Mouse (Mus musculus): ENCODE results near the gene Xylt1.

The Xylt1 gene

GRCm38 (mm10) chr7:117435091-117435490, 54.3 kb downstream of the Xylt1 start:
- DNase-seq (ENCODE audit: low spot score in 2 of 2) = no peak

GRCm38 (mm10) chr7:117435730-117436441, 55.1 kb downstream of the Xylt1 start:
- no peak for DNase-seq (ENCODE audit: low spot score in 2 of 2)

DNA sequence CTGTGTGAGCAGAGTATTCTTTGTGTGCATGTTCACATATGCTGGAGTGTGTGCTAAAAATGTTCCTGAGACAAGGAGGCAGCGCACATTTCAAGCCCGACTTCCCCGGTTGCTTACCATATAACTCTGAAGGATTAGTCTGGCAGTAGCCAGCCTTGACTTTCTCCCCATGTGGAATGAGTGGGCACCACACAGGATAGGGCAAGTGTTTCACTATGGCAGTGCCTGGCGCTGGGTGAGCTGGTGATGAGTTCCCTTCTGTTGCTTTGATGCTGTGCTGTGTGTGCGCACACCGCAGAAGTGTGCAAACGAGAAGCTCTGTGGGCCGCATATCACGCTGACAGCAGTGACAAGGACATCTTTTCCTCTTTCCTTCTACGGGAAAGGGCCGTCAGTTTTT, 56.1 kb downstream of the Xylt1 start:
- DNase-seq (ENCODE audit: low spot score in 2 of 2) = no peak

GRCm38 (mm10) chr7:117440994-117441393, 60.2 kb downstream of the Xylt1 start:
- DNase-seq (ENCODE audit: low spot score in 2 of 2) = no peak

- DNase-seq (ENCODE audit: low spot score in 2 of 2) = no peak
Measured at GRCm38 (mm10) chr7:117442639-117443038, 61.9 kb downstream of the Xylt1 start.

DNA sequence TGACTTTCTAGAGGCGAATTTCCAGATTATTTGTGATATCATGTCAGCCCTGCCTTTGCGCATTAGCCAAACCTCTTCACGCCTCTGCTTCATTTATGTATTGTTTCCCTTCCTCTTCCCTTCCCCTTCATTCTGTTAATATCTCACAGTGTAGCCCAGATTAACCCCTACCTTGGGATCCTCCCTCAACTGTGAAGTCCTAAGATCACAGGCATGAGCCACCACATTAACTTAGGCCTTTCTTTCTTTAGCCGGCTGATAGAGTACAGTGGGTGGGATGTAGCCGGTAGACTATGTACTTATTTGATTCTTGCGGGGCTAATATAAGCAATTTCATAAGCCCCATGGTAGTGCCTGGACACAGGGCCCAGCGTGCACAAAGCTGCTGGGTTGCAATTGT, 62.4 kb downstream of the Xylt1 start:
- no peak for DNase-seq (ENCODE audit: low spot score in 2 of 2)

DNA sequence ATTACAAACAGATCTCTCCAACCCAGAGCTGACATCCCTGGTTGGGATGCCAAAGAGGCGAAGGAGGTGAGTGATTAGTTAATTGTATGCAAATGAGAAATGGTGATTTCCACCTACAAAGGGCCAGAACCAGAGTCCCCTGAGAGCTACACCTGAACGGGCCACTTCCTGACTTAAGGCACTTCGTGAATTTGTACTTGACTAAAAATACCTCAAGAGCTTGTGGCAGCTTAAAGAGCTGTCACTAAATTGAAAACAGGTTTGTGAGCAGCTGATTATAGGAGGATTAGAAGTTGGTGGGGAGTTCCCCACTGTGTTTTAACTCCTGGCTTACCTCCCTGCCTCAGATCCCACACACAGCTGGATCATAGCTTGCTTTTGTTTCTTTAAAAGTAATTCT, 64.7 kb downstream of the Xylt1 start:
- peak in 1 of 2 experiments; percentile 60 for DNase-seq (ENCODE audit: low spot score in 2 of 2)

DNA sequence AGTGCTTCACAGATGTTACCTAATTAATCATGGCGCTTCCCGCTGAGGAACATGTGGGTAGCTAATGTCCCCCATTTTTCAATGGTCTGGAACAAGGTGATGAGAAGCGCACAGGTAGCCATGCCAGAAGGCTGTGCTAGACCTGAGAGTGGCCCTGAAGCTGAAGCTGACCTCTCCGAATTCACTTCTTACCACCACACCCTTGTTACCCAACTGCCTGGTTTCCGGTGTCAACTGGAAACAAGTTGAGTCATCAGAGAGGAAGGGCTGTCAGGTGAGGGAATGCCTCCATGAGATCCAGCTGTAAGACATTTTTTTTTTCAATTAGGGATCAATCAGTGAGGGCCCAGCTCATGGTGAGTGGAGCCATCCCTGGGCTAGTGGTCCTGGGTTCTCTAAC, 68.8 kb downstream of the Xylt1 start:
- DNase-seq (ENCODE audit: low spot score in 2 of 2) = no peak

- no peak for DNase-seq (ENCODE audit: low spot score in 2 of 2)
Measured at GRCm38 (mm10) chr7:117451212-117451611, 70.4 kb downstream of the Xylt1 start.

DNA sequence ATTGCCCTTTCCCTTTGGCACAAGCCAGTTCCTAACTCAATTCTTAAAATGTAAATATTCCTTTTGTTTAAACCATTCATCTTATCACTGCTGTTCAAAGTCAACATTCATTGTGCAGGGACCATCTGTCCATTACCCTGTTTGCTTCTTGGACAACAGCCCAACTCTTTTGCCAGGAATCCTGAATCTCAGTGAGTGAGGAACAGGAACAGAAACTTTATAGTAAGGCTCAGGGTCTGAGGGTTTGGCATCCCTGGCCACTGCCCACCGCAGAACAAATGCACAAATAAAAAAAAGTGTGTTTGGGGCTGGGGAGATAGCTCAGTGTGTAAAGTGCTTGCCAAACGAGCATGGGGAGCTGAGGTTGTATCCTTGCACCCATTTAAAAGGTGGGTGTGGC, 71.5 kb downstream of the Xylt1 start:
- no peak for DNase-seq (ENCODE audit: low spot score in 2 of 2)

GRCm38 (mm10) chr7:117454789-117455548, 74.2 kb downstream of the Xylt1 start:
- DNase-seq (ENCODE audit: low spot score in 2 of 2) = no peak

DNA sequence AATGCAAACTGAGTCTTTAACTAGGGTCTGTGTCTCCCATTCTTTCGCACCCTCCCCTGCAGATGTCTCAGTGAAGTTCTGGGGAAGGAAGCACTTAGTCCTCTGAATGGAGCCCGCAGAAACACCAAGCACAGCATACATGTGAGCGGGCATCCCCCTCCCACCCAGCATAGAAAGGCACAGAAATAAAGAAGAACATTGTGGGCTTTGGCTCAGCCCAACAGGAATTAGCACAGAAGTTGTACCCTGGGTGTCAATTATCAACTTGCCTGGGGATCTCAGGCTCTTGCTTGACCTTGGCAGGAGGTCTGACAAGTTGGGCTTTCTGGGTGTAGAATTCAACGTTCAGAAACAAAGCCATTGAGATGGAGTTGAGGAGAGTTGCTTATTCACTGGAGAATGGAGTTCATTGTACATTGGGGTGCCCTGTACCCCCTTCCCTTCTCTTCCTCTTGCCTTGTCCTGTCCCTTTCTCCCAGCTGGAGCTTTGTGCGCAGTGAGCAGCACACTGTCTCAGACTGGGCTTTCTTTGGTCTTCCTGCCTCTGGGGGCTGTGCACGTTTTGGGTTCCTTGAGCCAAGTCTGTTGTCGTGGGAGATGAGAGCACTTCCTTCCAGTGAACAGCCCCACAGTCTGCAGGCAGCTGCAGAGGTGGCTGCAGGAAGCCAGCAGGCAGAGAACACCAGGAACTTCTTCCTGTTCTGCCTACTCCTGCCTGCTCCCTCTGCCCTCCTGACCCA, 81.6 kb downstream of the Xylt1 start:
- DNase-seq (ENCODE audit: low spot score in 2 of 2) = no peak

GRCm38 (mm10) chr7:117464956-117465355, 84.2 kb downstream of the Xylt1 start:
- DNase-seq (ENCODE audit: low spot score in 2 of 2) = no peak

DNA sequence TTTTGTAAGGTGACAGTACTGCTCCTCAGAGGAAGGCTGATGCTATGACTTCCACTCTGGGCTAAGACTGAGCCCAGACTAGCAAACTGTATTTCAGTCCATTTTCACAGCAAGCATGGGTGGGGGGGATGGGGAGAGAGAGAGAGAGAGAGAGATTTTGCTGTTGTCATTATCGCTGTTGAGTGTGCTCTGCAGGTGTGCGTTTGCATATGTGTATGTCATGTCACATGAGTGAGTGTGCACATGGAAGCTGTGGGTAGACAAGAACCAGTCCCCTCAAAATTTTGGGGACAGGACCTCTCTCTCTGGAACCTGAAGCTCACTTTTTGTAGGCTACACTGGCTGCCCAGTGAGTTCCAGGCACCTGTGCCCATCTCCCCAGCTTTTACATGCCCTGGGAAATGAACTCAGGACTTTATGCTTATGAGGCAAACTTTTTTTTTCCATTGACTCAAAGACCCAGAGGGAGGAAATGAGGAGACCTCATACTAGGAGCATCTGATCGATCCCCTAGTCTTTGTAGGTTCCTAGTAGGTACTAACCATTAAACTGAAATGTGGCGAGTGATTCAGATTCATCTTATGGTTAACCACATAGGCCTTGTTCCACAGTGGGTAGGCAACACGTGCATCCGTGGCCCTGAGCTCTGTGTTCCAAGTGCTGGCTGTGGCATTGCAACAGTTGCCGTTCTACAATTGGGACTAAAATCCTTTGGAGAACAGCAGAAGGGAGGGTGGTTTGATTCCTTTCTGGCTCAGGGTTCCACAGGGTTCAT, 85.4 kb downstream of the Xylt1 start:
- no peak for DNase-seq (ENCODE audit: low spot score in 2 of 2)

DNA sequence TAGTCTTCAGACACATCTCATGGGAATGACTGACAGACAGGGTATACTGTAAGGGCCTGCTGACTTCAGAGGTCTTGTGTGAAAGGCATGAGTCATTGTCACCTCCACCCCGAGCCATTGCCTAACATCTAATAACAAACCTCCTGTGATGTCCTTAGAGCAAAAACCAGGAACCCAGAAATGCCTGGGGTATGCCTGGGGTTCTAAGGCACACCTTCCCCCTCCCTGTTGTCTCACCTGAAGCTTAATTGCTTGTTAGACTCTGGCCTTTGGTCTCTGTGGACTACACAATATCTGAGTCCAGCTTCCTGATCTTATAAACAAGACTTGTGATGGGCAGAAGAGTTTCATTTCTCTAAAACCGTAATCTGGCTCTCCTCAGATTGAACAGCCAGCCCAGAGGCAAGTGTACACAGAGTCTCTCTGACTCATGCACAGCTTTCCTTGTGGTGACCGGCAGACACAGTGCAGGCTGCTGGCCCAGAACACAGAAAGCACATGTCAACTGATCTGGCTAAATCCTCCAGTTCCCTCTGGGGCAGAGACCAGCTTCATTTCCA, 89.5 kb downstream of the Xylt1 start:
- DNase-seq (ENCODE audit: low spot score in 2 of 2) = peak; percentile 45 to 77

DNA sequence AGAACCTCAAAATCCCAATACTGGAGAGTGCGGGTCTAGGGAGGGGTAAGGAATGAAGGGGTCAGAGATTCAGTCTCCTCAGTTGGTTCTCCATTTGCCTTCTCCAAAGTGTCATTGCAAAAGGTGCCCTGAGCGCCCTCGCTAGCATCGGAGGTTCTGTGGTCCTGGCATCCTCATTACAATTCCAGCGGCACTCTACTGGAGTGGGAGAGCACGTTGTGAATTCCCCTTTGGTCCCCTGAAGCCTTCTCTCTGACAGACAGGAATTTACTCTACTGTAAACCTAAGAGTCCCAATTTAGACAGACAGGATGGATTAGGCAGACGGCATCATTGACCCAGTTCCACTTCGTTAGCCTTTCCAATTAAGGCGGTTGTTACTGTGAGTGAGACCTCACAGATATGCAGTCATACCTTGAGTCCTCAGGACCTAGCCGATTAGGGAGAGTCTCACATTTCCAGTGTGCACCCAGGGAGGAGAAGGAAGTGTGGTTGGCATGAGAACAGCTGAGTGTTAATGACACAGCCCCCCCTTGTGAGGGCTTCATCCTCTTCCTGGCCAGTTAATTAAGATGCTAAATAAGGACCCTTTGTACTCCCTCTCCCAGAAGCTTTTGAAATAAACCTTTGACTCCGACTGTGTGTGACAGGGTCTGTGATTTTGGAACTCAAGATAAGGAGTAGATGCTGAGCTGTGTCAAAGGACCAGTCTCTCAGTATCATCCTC, 91.4 kb downstream of the Xylt1 start:
- no peak for DNase-seq (ENCODE audit: low spot score in 2 of 2)

DNA sequence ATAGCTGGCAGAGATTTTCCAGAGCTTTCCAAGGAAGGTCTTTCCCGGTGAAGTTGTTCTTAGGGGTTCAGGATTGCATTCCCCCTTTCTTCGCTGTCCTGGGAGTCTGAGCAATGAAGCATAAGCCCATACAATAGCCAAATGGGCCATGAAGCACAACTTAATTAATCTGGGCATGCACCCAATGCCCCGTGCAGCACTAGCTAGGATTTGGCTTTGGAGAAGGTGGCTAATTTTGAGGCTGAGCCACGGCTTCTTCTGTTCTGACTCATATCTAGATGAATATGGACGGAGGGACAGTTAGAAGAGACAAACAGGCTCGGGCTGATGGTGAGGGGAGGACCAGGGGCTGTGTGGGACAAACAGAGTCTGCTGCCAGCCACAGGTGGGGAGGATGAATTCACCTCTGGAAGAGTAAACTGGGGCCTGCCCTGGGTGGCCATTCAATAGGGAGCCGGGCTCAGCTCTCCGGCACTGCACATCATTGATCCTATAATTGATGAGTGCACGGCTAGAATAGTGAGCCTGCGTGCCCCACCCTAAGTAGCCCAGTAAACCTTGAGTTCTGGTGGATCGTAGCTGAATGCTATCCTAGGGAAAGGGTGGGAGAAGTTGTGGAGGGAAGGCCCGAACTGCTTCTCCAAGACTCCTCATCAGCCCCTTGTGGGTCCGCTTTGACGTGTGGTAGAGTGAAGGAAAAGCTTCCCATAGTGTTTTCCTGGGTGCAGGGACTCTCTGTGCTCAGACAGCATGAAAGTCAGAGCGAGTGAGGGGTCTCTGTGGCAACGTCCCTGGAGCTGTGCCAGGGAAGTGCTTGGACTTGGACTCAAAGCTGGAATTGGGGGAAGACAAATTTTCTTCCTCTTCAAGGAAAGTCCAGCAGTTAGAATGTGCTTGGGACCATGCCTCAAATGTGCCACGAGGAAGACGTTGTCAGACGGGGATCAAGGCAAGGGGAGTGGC, 92.3 kb downstream of the Xylt1 start:
- DNase-seq (ENCODE audit: low spot score in 2 of 2) = no peak

DNA sequence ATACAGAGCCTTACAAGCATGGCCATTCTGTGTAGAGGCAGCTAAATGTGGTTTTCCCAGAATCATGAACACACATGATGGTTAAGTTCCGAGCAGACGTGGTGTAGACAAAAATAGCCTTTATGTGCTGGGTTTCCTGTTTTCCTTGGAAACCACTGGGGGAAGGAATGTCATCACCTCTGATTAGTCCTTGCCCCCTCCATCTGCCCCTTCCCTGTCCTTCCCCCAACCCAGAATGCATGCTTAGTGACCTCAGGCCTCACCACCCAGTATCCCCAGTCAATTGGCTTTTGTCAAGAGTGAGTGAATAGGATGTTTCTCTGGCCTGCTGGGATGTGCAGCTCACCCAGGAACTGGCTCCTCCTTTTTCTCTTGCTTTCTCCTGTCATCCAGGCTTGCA, 93.5 kb downstream of the Xylt1 start:
- DNase-seq (ENCODE audit: low spot score in 2 of 2) = no peak

DNA sequence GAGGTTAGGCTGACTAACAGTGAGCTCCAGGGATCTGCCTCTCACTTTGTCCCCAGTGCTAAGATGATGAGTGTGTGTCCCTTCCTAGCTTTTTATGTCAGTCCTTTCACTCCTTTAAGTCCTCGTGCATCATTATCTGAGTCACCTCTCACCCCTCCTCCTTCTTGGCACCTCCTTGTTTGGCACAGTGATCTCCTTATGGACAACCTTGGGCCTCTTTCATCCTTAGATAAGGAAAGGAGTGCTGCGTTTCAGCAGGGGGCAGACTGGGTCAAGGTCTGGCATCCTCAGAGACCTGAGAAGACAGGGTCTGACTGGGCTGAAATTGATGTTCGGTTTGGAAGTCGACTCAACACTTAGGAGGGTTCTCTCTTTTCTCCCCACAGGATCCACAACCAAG, 94.3 kb downstream of the Xylt1 start:
- no peak for DNase-seq (ENCODE audit: low spot score in 2 of 2)

DNA sequence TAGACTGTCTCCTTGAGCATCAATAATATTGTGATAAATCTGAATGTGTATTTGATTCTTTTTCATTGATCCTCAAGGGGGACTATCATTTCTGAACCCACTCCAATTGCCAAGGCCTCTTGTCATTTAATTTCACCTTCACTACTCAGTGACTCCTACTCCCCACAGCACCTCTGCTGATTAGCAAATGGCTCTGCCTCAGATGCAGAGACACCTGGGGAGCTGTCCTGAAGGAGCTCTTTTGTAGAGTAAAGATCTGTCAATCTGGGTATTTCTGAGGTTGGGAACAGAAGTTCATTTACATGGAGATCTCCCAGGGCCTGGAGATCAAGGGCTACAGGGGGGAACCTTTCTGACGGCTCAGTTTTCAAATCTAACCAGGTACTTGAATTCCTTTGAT, 98.2 kb downstream of the Xylt1 start:
- DNase-seq (ENCODE audit: low spot score in 2 of 2) = no peak

All from natural killer cell, adult 2 months (primary cell).